Mouse (Mus musculus) olfactory bulb, adult 2 months (tissue): ENCODE data around the gene Emsy.

Experiments
- CTCF ChIP-seq: fragments of 200-500 bp; IDR thresholded peaks from 2 replicates; pipeline ENCODE4 v1.5.1; 2012; ENCODE audit warnings: low read depth, mild to moderate bottlenecking, low read length, moderate library complexity; ENCODE audit not compliant: insufficient read depth
- POLR2A ChIP-seq: fragments of 200-500 bp; IDR thresholded peaks from 2 replicates; pipeline ENCODE4 v1.6.1; 2012; ENCODE audit warnings: mild to moderate bottlenecking, low read depth, low read length, moderate library complexity; ENCODE audit not compliant: insufficient read depth

DNA sequence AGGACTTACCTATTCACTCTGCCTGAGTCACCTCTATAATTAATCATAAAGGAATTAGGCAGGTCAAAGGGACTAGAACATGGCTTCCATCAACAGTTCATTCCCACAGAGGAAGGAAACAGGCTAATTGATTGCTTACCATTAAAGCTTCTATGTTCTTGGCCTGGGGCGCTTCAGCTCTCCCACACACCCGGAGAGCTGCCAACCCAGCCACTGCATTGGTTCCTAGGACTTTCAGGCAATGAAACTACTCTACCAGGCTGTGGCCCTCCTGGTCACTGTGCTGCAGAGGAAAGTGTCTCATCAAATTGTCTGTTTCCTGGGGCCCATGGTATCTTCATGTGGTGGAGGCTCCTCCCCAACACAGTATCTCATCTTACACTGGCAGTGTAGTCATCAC lies 20.9 kb upstream of the Emsy start:
- no peak for TF ChIP-seq POLR2A
- TF ChIP-seq CTCF, result no peak
